Mouse (Mus musculus) layer of hippocampus, adult 18-20 months (tissue): ENCODE results near the gene Abhd14a. TPM values are rescaled to one million over a fixed set of nuclear protein-coding genes. Genes with fewer than 3 reads are reported as not detected.
A peak's percentile ranks its signal among the peaks of the same experiment; 100 is the strongest.

Experiments
- DNase-seq, 2 experiments: peaks; one replicate each; pipeline ENCODE4 v3.0.0; 2022; ENCODE audit warnings: low spot score in 2 of 2
- total RNA-seq, 2 experiments: library from RNA; stranded (reverse); gene quantifications; 2 replicates each; pipeline ENCODE4 v1.2.3; 2021

The Abhd14a gene
- total RNA-seq, 2 experiments from 2014 or later = 32.1 to 34.9 TPM

GRCm38 (mm10) chr9:106413606-106414005 lies 33.9 kb downstream of the Abhd14a start:
- no peak for DNase-seq

- no peak for DNase-seq
Observed at GRCm38 (mm10) chr9:106412210-106412609, 35.3 kb downstream of the Abhd14a start.

GRCm38 (mm10) chr9:106411729-106412128 lies 35.7 kb downstream of the Abhd14a start:
- DNase-seq = no peak

GRCm38 (mm10) chr9:106411091-106411594 lies 36.3 kb downstream of the Abhd14a start:
- no peak for DNase-seq

GRCm38 (mm10) chr9:106410086-106410650 lies 37.3 kb downstream of the Abhd14a start:
- DNase-seq = no peak

GRCm38 (mm10) chr9:106409096-106409495 lies 38.4 kb downstream of the Abhd14a start:
- DNase-seq = no peak

GRCm38 (mm10) chr9:106406443-106407078 lies 40.9 kb downstream of the Abhd14a start:
- DNase-seq = no peak

- no peak for DNase-seq
Observed at GRCm38 (mm10) chr9:106405275-106405674, 42.2 kb downstream of the Abhd14a start.

GRCm38 (mm10) chr9:106402607-106403375 lies 44.7 kb downstream of the Abhd14a start:
- peak; percentile 54 to 75 for DNase-seq

GRCm38 (mm10) chr9:106402149-106402548 lies 45.3 kb downstream of the Abhd14a start:
- no peak for DNase-seq

- no peak for DNase-seq
Observed at GRCm38 (mm10) chr9:106399808-106400207, 47.7 kb downstream of the Abhd14a start.

GRCm38 (mm10) chr9:106398667-106399311 lies 48.7 kb downstream of the Abhd14a start:
- DNase-seq = no peak

- DNase-seq = no peak
Observed at GRCm38 (mm10) chr9:106397733-106398132, 49.7 kb downstream of the Abhd14a start.

GRCm38 (mm10) chr9:106394649-106395602 lies 52.6 kb downstream of the Abhd14a start:
- DNase-seq = no peak

GRCm38 (mm10) chr9:106393548-106393947 lies 53.9 kb downstream of the Abhd14a start:
- DNase-seq = no peak

- no peak for DNase-seq
Observed at GRCm38 (mm10) chr9:106392828-106393527, 54.5 kb downstream of the Abhd14a start.
